Mouse (Mus musculus) lung, embryonic 15.5 days (tissue): ENCODE measurements around the gene Tusc2. TPM values are rescaled to one million over a fixed set of nuclear protein-coding genes. Genes with fewer than 3 reads are reported as not detected.

Experiments used
- ATAC-seq: fragments of 200-750 bp; cut with Nextera tagmentation; 2 replicates; pipeline ENCODE4 v1.8.0; 2017; ENCODE audit warnings: moderate number of reproducible peaks, borderline replicate concordance; ENCODE audit not compliant: low FRiP score, low TSS enrichment; ENCODE audit errors: extremely low read depth
- H3K27ac ChIP-seq: fragments of 300-500 bp; sonication (generic); 2 replicates; pipeline ENCODE4 v1.5.1; 2015; ENCODE audit warnings: moderate library complexity, mild to moderate bottlenecking, inconsistent platforms
- H3K27me3 ChIP-seq: fragments of 300-500 bp; sonication (generic); 2 replicates; pipeline ENCODE4 v1.6.1; 2015; ENCODE audit warnings: inconsistent platforms
- H3K36me3 ChIP-seq: fragments of 300-500 bp; sonication (generic); 2 replicates; pipeline ENCODE4 v1.6.1; 2015; ENCODE audit warnings: inconsistent platforms
- H3K4me1 ChIP-seq: fragments of 300-500 bp; sonication (generic); 2 replicates; pipeline ENCODE4 v1.6.1; 2015; ENCODE audit warnings: inconsistent platforms
- H3K4me2 ChIP-seq: fragments of 300-500 bp; sonication (generic); 2 replicates; pipeline ENCODE4 v1.6.1; 2015; ENCODE audit warnings: inconsistent platforms, mild to moderate bottlenecking, moderate library complexity
- H3K4me3 ChIP-seq: fragments of 300-500 bp; sonication (generic); 2 replicates; pipeline ENCODE4 v1.5.1; 2015; ENCODE audit warnings: mild to moderate bottlenecking, inconsistent platforms
- H3K9ac ChIP-seq: fragments of 300-500 bp; sonication (generic); 2 replicates; pipeline ENCODE4 v1.6.1; 2015; ENCODE audit warnings: inconsistent platforms
- H3K9me3 ChIP-seq: fragments of 300-500 bp; sonication (generic); 2 replicates; pipeline ENCODE4 v1.6.1; 2016; ENCODE audit warnings: inconsistent platforms
- WGBS: fragments of 180-500 bp; shearing (Covaris S2); methylation state at CpG from one replicate; pipeline ENCODE4 v1.1.7; 2015; 5-methylcytosine and 5-hydroxymethylcytosine counted together
- polyA plus RNA-seq: library from polyadenylated mRNA; unstranded; fragments of >200 nt; fragmentation: Nextera tagmentation; extraction: Ambion mirVana; gene quantifications from 2 replicates; pipeline ENCODE4 v1.2.1, GENCODE M21; 2015

The Tusc2 gene
- polyA plus RNA-seq, 1 experiment from 2014 or later: 37.7 TPM

- H3K9me3 ChIP-seq: no peaks in the 10 kb centered on the region
Measured at GRCm38 (mm10) chr9:107596619-107597569, 33.8 kb downstream of the Tusc2 start.

GRCm38 (mm10) chr9:107598385-107598784 is 35.3 kb downstream of the Tusc2 start:
- ATAC-seq: no peak
- Histone ChIP-seq H3K4me1 (peaks cover 5% of the 10 kb centered on the region; the same call in 1 of the 2 replicates), H3K4me2 (no peak overlapping the region), H3K4me3 (no peak overlapping the region), H3K27me3 (0 out of 2 replicates have a peak, but pooled peaks cover 10% of the 10 kb centered on the region), H3K27ac (no peak overlapping the region), H3K36me3 (peaks cover 8% of the 10 kb centered on the region), H3K9ac (no peak overlapping the region), H3K9me3 (no peaks in the 10 kb centered on the region)
- WGBS: 65% methylated on average over 5 of the region's 5 CpGs

More at GRCm38 (mm10) chr9:107596619-107597569, 33.8 kb downstream of the Tusc2 start:
- Histone ChIP-seq H3K4me1 (no peaks in the 10 kb centered on the region), H3K27ac (no peak overlapping the region), H3K4me2 (no peak overlapping the region), H3K9ac (no peak overlapping the region), H3K36me3 (peaks cover 23% of the 10 kb centered on the region), H3K4me3 (no peak overlapping the region), H3K27me3 (0 out of 2 replicates have a peak, but pooled peaks cover 10% of the 10 kb centered on the region)
- no peak for ATAC-seq
- WGBS: 77% methylated on average over 11 of the region's 11 CpGs

- no peak for ATAC-seq
- Histone ChIP-seq H3K27ac (no peak overlapping the region), H3K36me3 (no peaks in the 10 kb centered on the region), H3K9ac (no peak overlapping the region), H3K9me3 (no peaks in the 10 kb centered on the region), H3K4me2 (no peak overlapping the region), H3K4me1 (peaks cover 9% of the 10 kb centered on the region; the same call in 1 of the 2 replicates), H3K27me3 (0 out of 2 replicates have a peak, but pooled peaks cover 10% of the 10 kb centered on the region), H3K4me3 (no peak overlapping the region)
- 79% methylated on average over 9 of the region's 9 CpGs for WGBS
Measured at GRCm38 (mm10) chr9:107599433-107599832, 36.4 kb downstream of the Tusc2 start.

- peaks cover 12% of the 10 kb centered on the region for H3K4me1 ChIP-seq
- H3K36me3 ChIP-seq: no peaks in the 10 kb centered on the region
- no peak overlapping the region for H3K9ac ChIP-seq
- H3K4me2 ChIP-seq: no peak overlapping the region
- no peaks in the 10 kb centered on the region for H3K9me3 ChIP-seq
- 61% methylated on average over 14 of the region's 14 CpGs for WGBS
- no peak for ATAC-seq
- no peak overlapping the region for H3K4me3 ChIP-seq
- H3K27ac ChIP-seq: no peak overlapping the region
- H3K27me3 ChIP-seq: 0 out of 2 replicates have a peak, but pooled peaks cover 10% of the 10 kb centered on the region
Measured at GRCm38 (mm10) chr9:107599842-107600241, 36.8 kb downstream of the Tusc2 start.

- no peak overlapping the region for H3K4me2 ChIP-seq
- H3K27me3 ChIP-seq: 0 out of 2 replicates have a peak, but pooled peaks cover 10% of the 10 kb centered on the region
- no peak overlapping the region for H3K27ac ChIP-seq
- H3K4me3 ChIP-seq: no peak overlapping the region
- ATAC-seq: no peak
- 75% methylated on average over 12 of the region's 12 CpGs for WGBS
- H3K4me1 ChIP-seq: peaks cover 19% of the 10 kb centered on the region
- H3K36me3 ChIP-seq: no peaks in the 10 kb centered on the region
- H3K9me3 ChIP-seq: no peaks in the 10 kb centered on the region
- no peak overlapping the region for H3K9ac ChIP-seq
Measured at GRCm38 (mm10) chr9:107600745-107601144, 37.7 kb downstream of the Tusc2 start.

GRCm38 (mm10) chr9:107601275-107601674 is 38.2 kb downstream of the Tusc2 start:
- WGBS: 77% methylated on average over 11 of the region's 11 CpGs
- H3K4me3 ChIP-seq: no peak overlapping the region
- H3K36me3 ChIP-seq: no peaks in the 10 kb centered on the region
- H3K4me2 ChIP-seq: no peak overlapping the region
- no peak overlapping the region for H3K9ac ChIP-seq
- H3K27me3 ChIP-seq: 0 out of 2 replicates have a peak, but pooled peaks cover 10% of the 10 kb centered on the region
- no peak overlapping the region for H3K27ac ChIP-seq
- H3K9me3 ChIP-seq: no peaks in the 10 kb centered on the region
- peaks cover 19% of the 10 kb centered on the region for H3K4me1 ChIP-seq
- ATAC-seq: no peak

- no peak overlapping the region for H3K4me3 ChIP-seq
- 0 out of 2 replicates have a peak, but pooled peaks cover 10% of the 10 kb centered on the region for H3K27me3 ChIP-seq
- ATAC-seq: no peak
- no peak overlapping the region for H3K27ac ChIP-seq
- H3K36me3 ChIP-seq: no peaks in the 10 kb centered on the region
- H3K9me3 ChIP-seq: no peaks in the 10 kb centered on the region
- no peak overlapping the region for H3K9ac ChIP-seq
- WGBS: 8% methylated on average over 10 of the region's 10 CpGs
- H3K4me1 ChIP-seq: peaks cover 24% of the 10 kb centered on the region
- no peak overlapping the region for H3K4me2 ChIP-seq
Measured at GRCm38 (mm10) chr9:107602068-107602648, 39.1 kb downstream of the Tusc2 start.

GRCm38 (mm10) chr9:107603251-107603650 is 40.2 kb downstream of the Tusc2 start:
- no peak for ATAC-seq
- Histone ChIP-seq H3K9me3 (no peaks in the 10 kb centered on the region), H3K4me2 (no peak overlapping the region), H3K36me3 (no peaks in the 10 kb centered on the region), H3K4me1 (peaks cover 34% of the 10 kb centered on the region), H3K9ac (no peak overlapping the region), H3K4me3 (no peak overlapping the region), H3K27ac (no peak overlapping the region), H3K27me3 (0 out of 2 replicates have a peak, but pooled peaks cover 10% of the 10 kb centered on the region)
- 74% methylated on average over 6 of the region's 6 CpGs for WGBS

GRCm38 (mm10) chr9:107605041-107605661 is 42.1 kb downstream of the Tusc2 start:
- H3K36me3 ChIP-seq: no peaks in the 10 kb centered on the region
- peak overlapping the region; percentile 46 for H3K4me2 ChIP-seq
- peak overlapping the region; percentile 29; the same call in 1 of the 2 replicates for H3K9ac ChIP-seq
- peak overlapping the region; percentile 22 for H3K4me3 ChIP-seq
- peaks cover 48% of the 10 kb centered on the region for H3K4me1 ChIP-seq
- H3K27me3 ChIP-seq: 0 out of 2 replicates have a peak, but pooled peaks cover 4% of the 10 kb centered on the region
- peak; percentile 40 for ATAC-seq
- no peaks in the 10 kb centered on the region for H3K9me3 ChIP-seq
- whole genome bisulfite sequencing: 30% methylated on average over 23 of the region's 23 CpGs
- peak overlapping the region; percentile 75 for H3K27ac ChIP-seq

- Histone ChIP-seq H3K4me1 (peaks cover 54% of the 10 kb centered on the region), H3K27ac (peak overlapping the region; percentile 62), H3K9ac (no peak overlapping the region), H3K27me3 (no peaks in the 10 kb centered on the region), H3K9me3 (no peaks in the 10 kb centered on the region), H3K4me3 (peak overlapping the region; percentile 11), H3K36me3 (no peaks in the 10 kb centered on the region), H3K4me2 (peak overlapping the region; percentile 29)
- WGBS: 17% methylated on average over 9 of the region's 9 CpGs
- ATAC-seq: no peak
Measured at GRCm38 (mm10) chr9:107606591-107606990, 43.5 kb downstream of the Tusc2 start.

GRCm38 (mm10) chr9:107607036-107607435 is 44.0 kb downstream of the Tusc2 start:
- Histone ChIP-seq H3K9ac (no peak overlapping the region), H3K4me1 (peaks cover 58% of the 10 kb centered on the region)
- ATAC-seq: no peak

More at GRCm38 (mm10) chr9:107607036-107607435, 44.0 kb downstream of the Tusc2 start:
- 60% methylated on average over 2 of the region's 2 CpGs for WGBS
- Histone ChIP-seq H3K27ac (peak overlapping the region; percentile 72; the same call in 1 of the 2 replicates), H3K27me3 (no peaks in the 10 kb centered on the region), H3K36me3 (no peaks in the 10 kb centered on the region), H3K9me3 (no peaks in the 10 kb centered on the region), H3K4me3 (peak overlapping the region; percentile 11), H3K4me2 (peak overlapping the region; percentile 29)
